Mouse (Mus musculus): ENCODE results near the gene Gm438. TPM values are rescaled to one million over a fixed set of nuclear protein-coding genes. Genes with fewer than 3 reads are reported as not detected.
A peak's percentile ranks its signal among the peaks of the same experiment; 100 is the strongest.
"Not testable (repeated sequence)": the region's sequence is repeated elsewhere in the genome, so short reads cannot be mapped to it uniquely, and the experiment has no call there.

Gene Gm438
- not detected for total RNA-seq (2021)
- long read RNA-seq, experiment 1, result 0 reads
- long read RNA-seq, experiment 2, result 0 reads

DNA sequence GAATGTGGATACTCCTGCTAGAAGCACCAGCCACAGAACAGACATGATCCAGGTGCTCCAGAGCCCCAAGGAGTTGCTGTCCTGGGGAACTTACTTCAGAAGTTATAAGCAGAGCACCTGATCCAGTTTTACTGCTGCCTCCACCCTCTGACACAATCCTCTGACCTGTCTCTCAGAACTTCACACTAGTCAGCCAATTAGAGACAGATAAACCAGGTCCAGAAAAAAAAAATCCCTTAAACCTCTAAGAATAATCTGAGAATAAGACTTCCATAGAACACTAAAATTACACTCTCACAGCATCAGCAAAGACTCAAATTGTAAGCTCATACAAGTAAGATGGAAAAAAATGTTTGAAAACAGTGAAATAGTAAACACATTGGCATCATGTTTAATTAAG, at the start of gene Gm438:
Gene Gm438 (minus strand): TSS at position 101 of the 400 bp plus-strand sequence.
- DNase-seq (ENCODE audit: low spot score), result no peak

DNA sequence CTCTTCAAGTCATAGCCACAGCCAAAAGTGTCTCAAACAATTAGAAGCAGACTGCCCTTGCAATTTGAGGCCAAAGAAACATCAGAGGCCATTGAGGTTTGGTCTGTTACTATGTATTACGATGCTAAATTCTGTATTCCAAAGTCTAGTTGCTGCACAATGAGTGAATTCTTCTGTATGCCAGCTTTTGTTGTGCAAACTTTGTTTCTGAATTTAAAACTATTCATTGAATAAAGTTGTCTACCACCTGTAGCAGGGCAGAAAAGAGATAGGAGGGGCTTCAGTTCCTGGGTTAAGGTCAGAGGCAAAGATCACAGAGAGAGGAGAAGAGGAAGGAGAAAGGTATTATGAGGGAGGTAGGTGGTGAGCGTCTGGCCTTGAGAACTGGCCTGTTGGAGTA, 38.3 kb upstream of the Gm438 start:
- DNase-seq (ENCODE audit: low spot score), result no peak

DNA sequence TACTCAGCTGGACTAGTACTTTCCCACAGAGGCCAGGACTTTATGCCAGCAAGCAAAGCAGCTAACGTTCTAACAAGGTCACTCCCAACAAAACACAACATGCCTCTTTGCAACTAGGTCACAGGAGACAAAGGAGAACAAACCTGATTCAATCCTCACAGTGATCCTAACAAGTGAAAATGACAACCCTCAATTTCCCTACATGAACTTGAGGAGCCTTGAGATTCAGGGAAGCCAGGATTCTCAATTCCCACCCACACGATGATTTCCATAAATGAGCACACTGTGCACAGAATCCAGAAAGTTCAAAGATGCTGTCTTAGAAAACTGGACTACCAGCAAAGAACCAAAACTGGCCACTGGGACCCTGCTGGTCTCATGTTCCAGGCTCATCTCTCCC, 37.6 kb upstream of the Gm438 start:
- no peak for DNase-seq (ENCODE audit: low spot score)

DNA sequence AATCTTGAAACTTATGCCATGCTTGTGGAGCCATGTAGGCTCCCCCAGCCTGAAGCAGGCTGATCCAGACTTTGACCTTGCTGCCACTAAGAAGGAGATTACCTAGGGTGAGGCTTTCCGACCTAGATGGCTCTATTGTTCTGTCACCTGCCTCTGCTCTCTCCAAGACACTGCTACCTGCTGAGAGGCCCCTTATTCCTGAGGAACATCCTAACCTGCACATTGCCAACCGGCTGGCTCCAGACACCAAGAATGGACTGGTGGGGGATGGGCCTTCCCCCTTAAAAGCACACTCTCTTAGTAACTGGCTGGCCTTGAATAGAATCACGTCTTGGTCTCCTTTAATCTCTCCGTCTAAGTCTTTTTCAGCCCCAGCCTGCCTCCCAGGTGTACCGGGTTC, 20.8 kb upstream of the Gm438 start:
- not testable (repeated sequence) for DNase-seq (ENCODE audit: low spot score)

DNA sequence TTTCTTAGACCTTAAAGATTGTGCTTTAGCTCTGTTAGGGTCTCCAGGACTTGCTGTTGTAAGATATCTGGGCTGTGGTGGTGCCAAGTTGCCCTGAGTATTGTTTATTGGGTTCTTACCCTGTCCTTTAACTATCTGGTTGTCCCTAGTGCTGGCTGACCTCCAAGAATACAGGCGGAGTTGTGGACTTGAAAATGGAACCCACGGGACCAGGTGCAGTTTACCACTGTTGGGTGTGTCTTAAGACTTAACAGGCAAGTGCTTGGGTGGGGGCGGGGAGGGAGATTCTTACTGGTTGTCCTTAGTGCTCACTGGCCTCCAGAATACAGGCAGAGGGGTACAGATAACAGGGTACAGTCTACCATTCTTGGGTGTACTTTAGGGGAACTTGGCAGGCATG, 17.2 kb upstream of the Gm438 start:
- DNase-seq (ENCODE audit: low spot score), result no peak

DNA sequence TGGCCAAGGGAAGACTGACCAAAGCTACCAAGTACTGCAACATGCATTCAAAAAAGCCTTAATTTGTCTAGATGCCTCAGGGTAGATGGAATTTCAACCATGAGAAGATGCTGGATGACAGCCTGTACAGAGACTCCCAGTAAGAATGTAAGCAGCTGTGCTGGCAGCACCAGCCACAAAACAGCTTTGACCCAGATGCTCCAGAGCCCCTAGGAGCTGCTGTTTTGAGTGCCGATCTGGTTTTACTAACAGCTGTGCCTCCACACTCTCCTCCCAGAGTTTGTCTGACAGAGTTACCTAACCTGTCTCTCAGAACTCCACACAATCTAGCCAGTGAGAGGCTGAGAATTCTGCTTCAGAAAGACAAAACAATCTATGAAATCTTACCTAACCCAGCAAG, 3.8 kb upstream of the Gm438 start:
- DNase-seq (ENCODE audit: low spot score), result peak; percentile 8

DNA sequence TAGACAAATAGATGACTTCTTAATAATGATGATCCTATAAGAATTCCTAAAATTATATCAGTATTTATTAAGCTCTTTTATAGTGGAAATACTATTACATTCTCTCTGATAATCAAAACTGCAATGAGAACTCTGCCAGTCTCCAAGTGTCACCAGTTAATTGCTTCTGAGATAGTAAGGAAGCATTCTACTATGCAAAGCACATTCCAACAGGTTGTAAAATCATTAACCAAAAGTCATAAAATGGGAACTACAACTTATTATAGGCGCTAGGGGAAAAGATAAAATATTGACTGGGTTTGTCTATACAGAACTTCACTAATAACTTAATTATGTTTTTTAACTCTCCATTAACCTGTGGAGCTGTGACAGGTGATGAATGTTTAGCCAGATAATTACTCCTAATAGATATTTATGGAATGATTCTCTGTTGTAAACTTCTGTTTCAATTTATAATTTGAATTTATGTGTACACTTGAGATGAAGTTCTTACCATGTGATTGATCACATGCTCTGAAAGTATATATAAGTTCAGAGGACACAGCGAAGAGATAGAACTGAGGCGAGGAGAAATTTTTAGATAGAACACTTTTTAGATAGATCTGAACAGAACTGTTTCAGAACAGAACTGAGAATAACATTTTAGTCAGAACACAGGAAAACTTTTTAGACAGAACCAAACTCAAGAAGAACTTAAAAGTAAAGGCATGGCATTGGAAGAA, 3.7 kb downstream of the Gm438 start:
- no peak for DNase-seq (ENCODE audit: low spot score)

DNA sequence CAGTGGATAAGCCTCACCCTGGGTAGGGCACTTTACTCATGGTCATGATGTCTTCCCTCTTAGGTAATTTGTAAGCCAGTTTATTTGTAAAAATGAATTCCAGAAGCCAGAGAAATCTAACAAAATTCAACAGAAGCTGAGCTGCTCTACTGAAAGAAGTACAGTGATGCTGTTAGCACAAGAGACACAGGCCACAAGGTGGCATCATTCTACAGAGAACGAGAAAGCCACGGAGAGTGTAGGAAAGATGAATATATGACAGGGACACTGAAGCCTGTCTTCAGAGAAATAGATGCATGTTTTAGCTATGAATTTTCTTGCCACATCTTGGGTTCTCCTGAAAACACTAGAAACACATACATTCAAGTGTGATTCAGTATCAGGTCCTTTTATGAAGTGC, 20.7 kb downstream of the Gm438 start:
- DNase-seq (ENCODE audit: low spot score), result peak; percentile 39

DNA sequence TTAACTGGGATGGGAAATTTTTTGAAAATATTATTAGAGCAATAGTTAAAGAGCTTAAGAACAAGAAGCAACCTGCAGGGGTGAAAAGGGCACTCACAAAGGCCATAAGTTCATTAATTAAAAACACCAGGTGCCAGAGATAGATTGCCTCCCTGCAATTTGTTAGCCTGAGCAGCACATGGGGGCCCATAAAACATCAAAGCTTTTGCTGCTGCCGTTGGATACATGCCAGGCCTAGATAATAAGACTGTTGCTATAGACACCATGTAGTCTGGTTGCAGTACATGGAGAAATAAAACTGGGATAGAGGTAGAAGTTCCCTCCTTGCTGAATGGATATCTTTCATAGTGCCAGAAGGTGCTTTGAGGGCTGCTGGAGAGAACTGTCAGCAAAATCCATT, 37.2 kb downstream of the Gm438 start:
- no peak for DNase-seq (ENCODE audit: low spot score)

Other genes with a start within 250 kb of the Gm438 start
- not detected for gene Gm13124, start 221.4 kb downstream of the Gm438 start, total RNA-seq (2021)
- gene Aadacl4, start 172.9 kb downstream of the Gm438 start, total RNA-seq (2021), result not detected
- gene Gm436, start 100.2 kb downstream of the Gm438 start, total RNA-seq (2021), result not detected
- gene Gm13178, start 65.2 kb downstream of the Gm438 start, total RNA-seq (2021), result not detected
- gene Dhrs3, start 106.2 kb upstream of the Gm438 start, total RNA-seq (2021), result 10 to 100 TPM; 41.1 to 43.1 TPM

All from gastrocnemius, adult 18-20 months (tissue).